Mouse (Mus musculus) MEL (cell line): ENCODE data around the gene Lmo2. TPM values are rescaled to one million over a fixed set of nuclear protein-coding genes. Genes with fewer than 3 reads are reported as not detected.

Source experiments
- DNase-seq: peaks from one replicate; pipeline ENCODE4 v3.0.0; 2011; ENCODE audit warnings: low read depth, low spot score
- H3K27ac ChIP-seq: 2 replicates; pipeline ENCODE4 v1.5.1; 2012; ENCODE audit warnings: low read depth, mild to moderate bottlenecking, control low read depth, low read length, moderate library complexity; ENCODE audit not compliant: control insufficient read depth
- H3K27me3 ChIP-seq, 2 experiments: fragments of 150-350 bp in 1 of 2; sonication (generic) in 1 of 2; 2 replicates each; pipeline ENCODE4 v1.6.1; 2012; ENCODE audit warnings: low read length in 2 of 2, mild to moderate bottlenecking in 2 of 2, improper control_type of control experiment in 1 of 2, moderate library complexity in 1 of 2; ENCODE audit not compliant: insufficient read depth in 2 of 2, control insufficient read depth in 1 of 2
- H3K36me3 ChIP-seq, 2 experiments: 2 replicates each; pipeline ENCODE4 v1.6.1; 2012 to 2014; ENCODE audit warnings: low read length in 2 of 2, improper control_type of control experiment in 1 of 2, inconsistent platforms in 1 of 2, mild to moderate bottlenecking in 1 of 2; ENCODE audit not compliant: insufficient read depth in 2 of 2, control insufficient read depth in 1 of 2
- H3K4me1 ChIP-seq, 2 experiments: fragments of 150-350 bp in 1 of 2; sonication (generic) in 1 of 2; 2 replicates each; pipeline ENCODE4 v1.6.1; 2012; ENCODE audit warnings: low read length in 2 of 2, improper control_type of control experiment in 1 of 2, mild to moderate bottlenecking in 1 of 2; ENCODE audit not compliant: insufficient read depth in 2 of 2, control insufficient read depth in 1 of 2
- H3K4me3 ChIP-seq, 2 experiments: fragments of 150-350 bp in 1 of 2; sonication (generic) in 1 of 2; 2 replicates each; pipeline ENCODE4 v1.5.1; 2012; ENCODE audit warnings: low read depth in 2 of 2, low read length in 2 of 2, mild to moderate bottlenecking in 2 of 2, moderate library complexity in 2 of 2, control low read depth in 1 of 2, improper control_type of control experiment in 1 of 2; ENCODE audit not compliant: control insufficient read depth in 1 of 2, insufficient read depth in 1 of 2
- H3K79me2 ChIP-seq: 2 replicates; pipeline ENCODE4 v1.6.1; 2012; ENCODE audit warnings: mild to moderate bottlenecking, low read length, moderate library complexity; ENCODE audit not compliant: control insufficient read depth, poor library complexity, insufficient read depth
- H3K9ac ChIP-seq: 2 replicates; pipeline ENCODE4 v1.6.1; 2012; ENCODE audit warnings: low read depth, mild to moderate bottlenecking, control low read depth, low read length, moderate library complexity; ENCODE audit not compliant: control insufficient read depth, poor library complexity, severe bottlenecking
- H3K9me3 ChIP-seq: fragments of 150-350 bp; sonication (generic); replicated peaks from 2 replicates; pipeline ENCODE4 v1.6.1; 2012; ENCODE audit warnings: mild to moderate bottlenecking, low read length, improper control_type of control experiment, moderate library complexity; ENCODE audit not compliant: insufficient read depth
- BHLHE40 ChIP-seq: IDR thresholded peaks from 2 replicates; pipeline ENCODE4 v1.6.1; 2012; ENCODE audit warnings: low read depth, mild to moderate bottlenecking, inconsistent platforms, low read length, improper control_type of control experiment, borderline replicate concordance
- CHD2 ChIP-seq: IDR thresholded peaks from 2 replicates; pipeline ENCODE4 v1.6.1; 2011; ENCODE audit warnings: low read length, improper control_type of control experiment
- CTCF ChIP-seq, 3 experiments: IDR thresholded peaks in 2 of 3; conservative IDR thresholded peaks in 1 of 3; 2 replicates each; pipeline ENCODE4 v1.5.1; 2011 to 2012; ENCODE audit warnings: low read length in 3 of 3, low read depth in 2 of 3, mild to moderate bottlenecking in 2 of 3, improper control_type of control experiment in 1 of 3, inconsistent platforms in 1 of 3, mixed read lengths in 1 of 3, moderate library complexity in 1 of 3; ENCODE audit not compliant: control insufficient read depth in 1 of 3, insufficient read depth in 1 of 3, poor library complexity in 1 of 3, severe bottlenecking in 1 of 3
- E2F4 ChIP-seq: IDR thresholded peaks from 2 replicates; pipeline ENCODE4 v1.6.1; 2011; ENCODE audit warnings: low read depth, low read length, improper control_type of control experiment, borderline replicate concordance
- ELF1 ChIP-seq: IDR thresholded peaks from 2 replicates; pipeline ENCODE4 v1.6.1; 2014; ENCODE audit warnings: low read depth, mild to moderate bottlenecking, inconsistent platforms, low read length, improper control_type of control experiment, moderate library complexity
- EP300 ChIP-seq, 2 experiments: IDR thresholded peaks; 2 replicates each; pipeline ENCODE4 v1.6.1; 2011; ENCODE audit warnings: improper control_type of control experiment in 2 of 2, low read length in 2 of 2, low read depth in 1 of 2, mild to moderate bottlenecking in 1 of 2
- ETS1 ChIP-seq: IDR thresholded peaks from 2 replicates; pipeline ENCODE4 v1.6.1; 2012; ENCODE audit warnings: low read depth, mild to moderate bottlenecking, inconsistent platforms, low read length, improper control_type of control experiment, moderate library complexity
- GABPA ChIP-seq: IDR thresholded peaks from 2 replicates; pipeline ENCODE4 v1.6.1; 2012; ENCODE audit warnings: low read depth, mild to moderate bottlenecking, inconsistent platforms, low read length, improper control_type of control experiment, moderate library complexity
- HCFC1 ChIP-seq: IDR thresholded peaks from 2 replicates; pipeline ENCODE4 v1.6.1; 2012; ENCODE audit warnings: low read depth, mild to moderate bottlenecking, inconsistent platforms, low read length, improper control_type of control experiment, moderate library complexity
- JUND ChIP-seq: IDR thresholded peaks from 2 replicates; pipeline ENCODE4 v1.6.1; 2011; ENCODE audit warnings: low read depth, mild to moderate bottlenecking, improper control_type of control experiment, low read length
- KAT2A ChIP-seq: conservative IDR thresholded peaks from 2 replicates; pipeline ENCODE4 v1.6.1; 2012; ENCODE audit warnings: low read depth, low read length, improper control_type of control experiment, inconsistent platforms
- MAFK ChIP-seq: IDR thresholded peaks from 2 replicates; pipeline ENCODE4 v1.6.1; 2011; ENCODE audit warnings: low read depth, mild to moderate bottlenecking, low read length, improper control_type of control experiment, borderline replicate concordance
- MAX ChIP-seq: IDR thresholded peaks from 2 replicates; pipeline ENCODE4 v1.6.1; 2011; ENCODE audit warnings: low read length, improper control_type of control experiment
- MAZ ChIP-seq: IDR thresholded peaks from 2 replicates; pipeline ENCODE4 v1.6.1; 2012; ENCODE audit warnings: low read depth, mild to moderate bottlenecking, inconsistent platforms, low read length, improper control_type of control experiment
- MEF2A ChIP-seq: IDR thresholded peaks from 2 replicates; pipeline ENCODE4 v1.6.1; 2014; ENCODE audit warnings: low read depth, mild to moderate bottlenecking, inconsistent platforms, low read length, improper control_type of control experiment; ENCODE audit not compliant: poor library complexity, insufficient replicate concordance, severe bottlenecking; ENCODE audit errors: extremely low read depth
- MXI1 ChIP-seq: IDR thresholded peaks from 2 replicates; pipeline ENCODE4 v1.6.1; 2011; ENCODE audit warnings: mild to moderate bottlenecking, low read depth, low read length, improper control_type of control experiment
- MYB ChIP-seq: IDR thresholded peaks from 2 replicates; pipeline ENCODE4 v1.6.1; 2011; ENCODE audit warnings: mild to moderate bottlenecking, low read depth, low read length, improper control_type of control experiment
- NRF1 ChIP-seq: IDR thresholded peaks from 2 replicates; pipeline ENCODE4 v1.6.1; 2014; ENCODE audit warnings: low read depth, mild to moderate bottlenecking, inconsistent platforms, low read length, improper control_type of control experiment, moderate library complexity; ENCODE audit not compliant: poor library complexity, insufficient read depth, severe bottlenecking
- POLR2A ChIP-seq, 2 experiments: IDR thresholded peaks; 2 replicates each; pipeline ENCODE4 v1.6.1; 2011 to 2012; ENCODE audit warnings: low read length in 2 of 2, mild to moderate bottlenecking in 2 of 2, control low read depth in 1 of 2, improper control_type of control experiment in 1 of 2, low read depth in 1 of 2, moderate library complexity in 1 of 2; ENCODE audit not compliant: control insufficient read depth in 1 of 2, insufficient read depth in 1 of 2, poor library complexity in 1 of 2
- POLR2AphosphoS2 ChIP-seq: IDR thresholded peaks from 2 replicates; pipeline ENCODE4 v1.6.1; 2011; ENCODE audit warnings: low read length, improper control_type of control experiment
- POLR2AphosphoS5 ChIP-seq: IDR thresholded peaks from 2 replicates; pipeline ENCODE4 v1.6.1; 2012; ENCODE audit warnings: low read depth, borderline replicate concordance, mild to moderate bottlenecking, inconsistent platforms, low read length, moderate library complexity, mixed read lengths
- RAD21 ChIP-seq: IDR thresholded peaks from 2 replicates; pipeline ENCODE4 v1.6.1; 2011; ENCODE audit warnings: mild to moderate bottlenecking, low read depth, low read length, improper control_type of control experiment
- RCOR1 ChIP-seq: IDR thresholded peaks from 2 replicates; pipeline ENCODE4 v1.6.1; 2012; ENCODE audit warnings: low read depth, mild to moderate bottlenecking, inconsistent platforms, low read length, improper control_type of control experiment
- SMC3 ChIP-seq: IDR thresholded peaks from 2 replicates; pipeline ENCODE4 v1.6.1; 2011; ENCODE audit warnings: low read depth, low read length, improper control_type of control experiment
- TCF12 ChIP-seq: IDR thresholded peaks from 2 replicates; pipeline ENCODE4 v1.6.1; 2014; ENCODE audit warnings: low read depth, mild to moderate bottlenecking, inconsistent platforms, low read length, improper control_type of control experiment, moderate library complexity
- UBTF ChIP-seq: IDR thresholded peaks from 2 replicates; pipeline ENCODE4 v1.6.1; 2012; ENCODE audit warnings: low read depth, mild to moderate bottlenecking, inconsistent platforms, low read length, improper control_type of control experiment, moderate library complexity, borderline replicate concordance; ENCODE audit not compliant: insufficient read depth
- USF1 ChIP-seq: IDR thresholded peaks from 2 replicates; pipeline ENCODE4 v1.6.1; 2014; ENCODE audit warnings: low read depth, mild to moderate bottlenecking, inconsistent platforms, low read length, improper control_type of control experiment, moderate library complexity
- ZMIZ1 ChIP-seq: IDR thresholded peaks from 2 replicates; pipeline ENCODE4 v1.6.1; 2012; ENCODE audit warnings: low read depth, mild to moderate bottlenecking, inconsistent platforms, low read length, improper control_type of control experiment, moderate library complexity
- ZNF384 ChIP-seq: IDR thresholded peaks from 2 replicates; pipeline ENCODE4 v1.6.1; 2012; ENCODE audit warnings: low read depth, mild to moderate bottlenecking, inconsistent platforms, low read length, improper control_type of control experiment
- polyA plus RNA-seq, 2 experiments: library from polyadenylated mRNA; stranded (reverse) in 1 of 2; unstranded in 1 of 2; fragments of >175 nt in 1 of 2; fragments of >200 nt in 1 of 2; gene quantifications; 2 replicates each; pipeline versions ENCODE4 v1.2.1 to v1.2.4; 2012; ENCODE audit warnings: low replicate concordance in 2 of 2, low read depth in 1 of 2; ENCODE audit not compliant: insufficient read length in 2 of 2, insufficient read depth in 1 of 2, missing spikeins in 1 of 2
- total RNA-seq: library from RNA; depleted of rRNA; stranded (reverse); fragments of 300-350 nt; gene quantifications from 2 replicates; pipeline ENCODE4 v1.2.3, GENCODE M21; 2012

The Lmo2 gene
- total and polyA plus RNA-seq, 3 experiments = 96.2 to 278 (median 184) TPM

DNA sequence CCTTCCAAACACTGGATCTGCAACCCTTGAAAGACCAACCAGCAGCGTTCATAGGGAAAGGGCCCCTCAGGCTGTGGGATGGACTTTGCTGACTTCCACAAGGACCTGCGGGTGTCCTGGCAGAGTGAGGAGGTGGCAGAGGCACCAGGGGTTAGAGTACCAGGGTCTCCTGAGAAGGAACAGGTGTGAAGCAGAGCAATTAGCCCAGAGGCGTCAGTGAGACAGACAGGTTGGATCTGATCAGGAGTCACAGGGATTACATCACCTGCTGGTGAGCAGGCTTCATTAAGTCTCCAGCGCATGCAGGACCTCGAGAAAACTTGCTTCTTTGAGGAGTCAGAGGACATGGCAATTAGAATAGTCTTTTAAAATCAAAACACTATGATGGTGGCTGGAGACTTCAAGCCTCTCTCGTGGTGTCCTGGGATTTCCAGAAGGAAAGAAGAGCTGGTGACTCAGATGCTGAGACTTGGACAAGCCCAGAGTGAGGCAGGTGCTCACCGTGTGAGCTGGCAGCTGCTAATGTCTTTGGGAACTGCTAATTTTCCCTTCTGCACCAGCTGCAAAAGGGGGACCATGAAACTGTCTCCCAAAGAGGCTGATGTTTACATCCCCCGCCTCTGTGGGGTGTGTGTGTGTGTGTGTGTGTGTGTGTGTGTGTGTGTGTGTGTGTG, 9.7 kb upstream of the Lmo2 start:
- H3K9ac ChIP-seq = no peak overlapping the region
- TF ChIP-seq JUND (no peak), USF1 (no peak), CHD2 (no peak), HCFC1 (no peak), POLR2A (IDR thresholded peaks at IDR 0.05; ENCODE audit: control insufficient read depth in 1 of 2, insufficient read depth in 1 of 2, low read depth in 1 of 2, low read length in 2 of 2, poor library complexity in 1 of 2) (no peak), SMC3 (no peak), ZMIZ1 (no peak), ZNF384 (no peak), MXI1 (no peak), E2F4 (no peak), RAD21 (no peak), ETS1 (no peak), GABPA (no peak), POLR2AphosphoS5 (no peak), MAX (no peak), TCF12 (no peak), MYB (no peak), MAFK (no peak)
- H3K4me3 ChIP-seq = no peak overlapping the region
- no peak overlapping the region for H3K27ac ChIP-seq
- no peak for DNase-seq
- H3K79me2 ChIP-seq = no peaks in the 10 kb centered on the region; the same call in 1 of the 2 replicates
- H3K4me1 ChIP-seq = peaks cover 5 to 24% of the 10 kb centered on the region in 2 experiments
- H3K27me3 ChIP-seq = no peaks in the 10 kb centered on the region
- peaks cover 0 to 19% of the 10 kb centered on the region in 2 experiments; a peak in 2 of 4 replicates for H3K36me3 ChIP-seq
- H3K9me3 ChIP-seq = no peaks in the 10 kb centered on the region

DNA sequence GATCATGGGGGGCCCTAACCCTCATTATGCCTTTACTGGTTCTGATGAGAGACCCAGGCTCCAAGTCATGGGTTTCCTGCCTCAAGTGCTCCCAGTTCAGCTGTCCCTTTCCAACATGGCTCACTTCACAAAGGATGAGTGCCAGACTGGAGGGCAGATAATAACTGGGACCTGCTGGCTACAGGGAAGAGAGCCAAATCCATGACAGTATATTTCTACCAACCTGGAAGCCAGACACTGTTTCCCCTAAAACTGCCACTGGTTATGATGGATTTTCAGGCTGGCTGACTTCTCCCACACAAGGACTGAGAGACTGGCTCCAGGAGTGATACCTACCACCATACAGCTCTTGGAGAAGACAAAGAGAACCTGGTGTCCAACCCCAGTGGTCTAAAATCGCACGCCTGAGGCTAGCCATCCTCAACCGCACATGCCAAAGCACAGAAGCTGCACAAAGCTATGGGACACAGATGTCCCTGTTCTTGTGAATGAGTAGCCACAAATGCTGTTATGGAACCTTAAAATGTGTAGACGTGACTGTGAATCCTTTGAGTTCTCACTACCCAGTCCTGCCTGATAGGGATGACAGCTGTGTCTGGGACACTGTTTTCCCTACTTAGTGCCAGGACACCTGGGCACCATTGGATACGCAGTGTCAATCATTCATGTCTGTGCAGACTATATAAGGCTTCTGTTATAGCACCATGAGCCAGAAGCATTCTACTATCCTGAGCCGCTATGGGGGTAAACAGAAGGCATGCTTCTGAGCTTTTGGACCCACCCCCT, 4.5 kb upstream of the Lmo2 start:
- Histone ChIP-seq H3K9me3 (no peaks in the 10 kb centered on the region), H3K79me2 (peaks cover 8% of the 10 kb centered on the region), H3K27me3 (no peaks in the 10 kb centered on the region), H3K4me1 (peaks cover 9 to 22% of the 10 kb centered on the region in 2 experiments), H3K27ac (no peak overlapping the region), H3K4me3 (no peak overlapping the region), H3K36me3 (peaks cover 0 to 20% of the 10 kb centered on the region in 2 experiments; a peak in 2 of 4 replicates), H3K9ac (no peak overlapping the region)
- no peak for DNase-seq
- TF ChIP-seq RAD21 = no peak
- no peak for TF ChIP-seq MAZ
- no peak for TF ChIP-seq UBTF
- TF ChIP-seq POLR2AphosphoS2 = no peak
- no peak for TF ChIP-seq RCOR1
- TF ChIP-seq ELF1 = no peak
- no peak for TF ChIP-seq JUND
- no peak for TF ChIP-seq GABPA
- no peak for TF ChIP-seq KAT2A
- TF ChIP-seq MYB = no peak
- no peak for TF ChIP-seq EP300 (IDR thresholded peaks at IDR 0.05; ENCODE audit: low read depth in 1 of 2, low read length in 2 of 2)
- no peak for TF ChIP-seq ZNF384
- TF ChIP-seq E2F4 = no peak
- no peak for TF ChIP-seq BHLHE40
- no peak for TF ChIP-seq NRF1
- TF ChIP-seq MEF2A = no peak
- TF ChIP-seq CTCF (IDR thresholded peaks at IDR 0.05 in 2 of 3, conservative IDR thresholded peaks at IDR 0.05 in 1 of 3; ENCODE audit: control insufficient read depth in 1 of 3, insufficient read depth in 1 of 3, low read depth in 2 of 3, low read length in 3 of 3, poor library complexity in 1 of 3, severe bottlenecking in 1 of 3) = no peak
